Mouse (Mus musculus): ENCODE results near the gene Olfr671. TPM values are rescaled to one million over a fixed set of nuclear protein-coding genes. Genes with fewer than 3 reads are reported as not detected.

Olfr671 gene
- polyA plus RNA-seq, 1 experiment, result not detected

DNA sequence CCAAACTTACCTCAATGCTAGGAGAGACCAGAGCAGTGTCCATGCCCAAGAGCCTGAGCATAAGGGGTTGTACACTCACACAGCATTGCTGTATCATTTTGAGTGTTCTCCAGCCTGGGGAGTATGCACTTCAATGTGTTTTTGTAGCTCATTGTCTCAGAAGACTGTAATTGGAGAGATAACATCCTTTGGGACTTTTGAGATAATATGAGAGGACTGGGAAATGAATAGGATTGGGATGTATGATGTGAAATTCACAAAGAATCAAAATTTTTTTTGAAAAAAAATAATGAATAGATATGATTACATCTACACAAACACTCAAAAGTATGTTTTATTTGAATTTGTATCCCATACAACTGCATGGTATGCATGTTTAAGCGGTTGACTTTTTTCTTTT lies 51.0 kb downstream of the Olfr671 start, which contains the start of gene Olfr668:
Gene Olfr668, minus strand, starts transcription at position 101 of the 400 bp plus-strand sequence.
- H3K4me1 ChIP-seq (ENCODE audit: control insufficient read depth, insufficient read depth, insufficient read length, low read length), result no peaks in the 10 kb centered on the region
- no peak within 1 kb of the TSS for H3K4me3 ChIP-seq (ENCODE audit: low read depth, low read length)
- WGBS, result 66% methylated on average over 1 of the region's 1 CpGs
- H3K36me3 ChIP-seq (ENCODE audit: control insufficient read depth, insufficient read depth, low read length), result no peaks in the 10 kb centered on the region
- H3K27ac ChIP-seq (ENCODE audit: insufficient read depth, low read depth, low read length), result no peak within 1 kb of the TSS
- no peaks in the 10 kb centered on the region for H3K27me3 ChIP-seq (ENCODE audit: control insufficient read depth, insufficient read depth, low read length)
- TF ChIP-seq POLR2A (IDR thresholded peaks at IDR 0.05; ENCODE audit: low read depth, low read length), result no peak
- no peak for TF ChIP-seq CTCF (IDR thresholded peaks at IDR 0.05; ENCODE audit: extremely low read depth, insufficient read length, insufficient replicate concordance, low read depth, low read length)

Other genes with a start within 250 kb of the Olfr671 start
- not detected in 2 replicates for gene Usp17le, start 201.7 kb downstream of the Olfr671 start, polyA plus RNA-seq (2012; rRNA removed)
- gene Usp17lb, start 136.5 kb downstream of the Olfr671 start, polyA plus RNA-seq (2012; rRNA removed), result not detected in 2 replicates
- gene Usp17la, start 122.1 kb downstream of the Olfr671 start, polyA plus RNA-seq (2012; rRNA removed), result not detected in 2 replicates
- gene Olfr665, start 101.1 kb downstream of the Olfr671 start, polyA plus RNA-seq (2012; rRNA removed), result not detected in 2 replicates
- not detected in 2 replicates for gene Olfr666, start 83.2 kb downstream of the Olfr671 start, polyA plus RNA-seq (2012; rRNA removed)
- gene Olfr667, start 57.6 kb downstream of the Olfr671 start, polyA plus RNA-seq (2012; rRNA removed), result not detected in 2 replicates
- not detected in 2 replicates for gene Olfr668, start 51.1 kb downstream of the Olfr671 start, polyA plus RNA-seq (2012; rRNA removed)
- gene Olfr669, start 44.9 kb downstream of the Olfr671 start, polyA plus RNA-seq (2012; rRNA removed), result not detected in 2 replicates
- not detected in 2 replicates for gene Olfr670, start 16.5 kb downstream of the Olfr671 start, polyA plus RNA-seq (2012; rRNA removed)
- not detected in 2 replicates for gene Olfr672, start 22.9 kb upstream of the Olfr671 start, polyA plus RNA-seq (2012; rRNA removed)
- gene Olfr675, start 49.3 kb upstream of the Olfr671 start, polyA plus RNA-seq (2012; rRNA removed), result not detected in 2 replicates
- not detected in 2 replicates for gene Olfr676, start 53.6 kb upstream of the Olfr671 start, polyA plus RNA-seq (2012; rRNA removed)
- gene Olfr677, start 72.2 kb upstream of the Olfr671 start, polyA plus RNA-seq (2012; rRNA removed), result not detected in 2 replicates
- not detected in 2 replicates for gene Olfr678, start 85.3 kb upstream of the Olfr671 start, polyA plus RNA-seq (2012; rRNA removed)
- gene Olfr679, start 102.1 kb upstream of the Olfr671 start, polyA plus RNA-seq (2012; rRNA removed), result not detected in 2 replicates
- not detected in 2 replicates for gene Olfr680-ps1, start 113.7 kb upstream of the Olfr671 start, polyA plus RNA-seq (2012; rRNA removed)
- not detected in 2 replicates for gene Olfr681, start 137.7 kb upstream of the Olfr671 start, polyA plus RNA-seq (2012; rRNA removed)
- gene Olfr683, start 167.9 kb upstream of the Olfr671 start, polyA plus RNA-seq (2012; rRNA removed), result not detected in 2 replicates
- gene Olfr684, start 184.5 kb upstream of the Olfr671 start, polyA plus RNA-seq (2012; rRNA removed), result not detected in 2 replicates
- not detected in 2 replicates for gene Olfr685, start 206.9 kb upstream of the Olfr671 start, polyA plus RNA-seq (2012; rRNA removed)
- not detected in 2 replicates for gene Olfr686, start 228.4 kb upstream of the Olfr671 start, polyA plus RNA-seq (2012; rRNA removed)